Mouse (Mus musculus) lung, postnatal 0 days (tissue): ENCODE results near the gene Klhl28. TPM values are rescaled to one million over a fixed set of nuclear protein-coding genes. Genes with fewer than 3 reads are reported as not detected.

Experiments
- ATAC-seq: fragments of 200-750 bp; cut with Nextera tagmentation; 2 replicates; pipeline ENCODE4 v1.8.0; 2017; ENCODE audit warnings: moderate library complexity
- DNase-seq: peaks from one replicate; pipeline ENCODE4 v3.0.0-alpha.2; 2016; ENCODE audit warnings: low spot score
- H3K27ac ChIP-seq: fragments of 300-500 bp; sonication (generic); 2 replicates; pipeline ENCODE4 v1.5.1; 2014; ENCODE audit warnings: antibody characterized with exemption, mild to moderate bottlenecking, low read length, mixed read lengths
- H3K27me3 ChIP-seq: fragments of 300-500 bp; sonication (generic); replicated peaks from 2 replicates; pipeline ENCODE4 v1.6.1; 2014; ENCODE audit warnings: low read length, mixed read lengths; ENCODE audit not compliant: insufficient read depth
- H3K36me3 ChIP-seq: fragments of 300-500 bp; sonication (generic); 2 replicates; pipeline ENCODE4 v1.6.1; 2014; ENCODE audit warnings: low read length, mixed read lengths; ENCODE audit not compliant: insufficient read depth
- H3K4me1 ChIP-seq: fragments of 300-500 bp; sonication (generic); 2 replicates; pipeline ENCODE4 v1.6.1; 2014; ENCODE audit warnings: antibody characterized with exemption, low read depth, low read length, mixed read lengths; ENCODE audit not compliant: insufficient read depth
- H3K4me2 ChIP-seq: fragments of 300-500 bp; sonication (generic); replicated peaks from 2 replicates; pipeline ENCODE4 v1.6.1; 2014; ENCODE audit warnings: low read depth, mild to moderate bottlenecking, low read length, moderate library complexity, mixed read lengths
- H3K4me3 ChIP-seq: fragments of 300-500 bp; sonication (generic); 2 replicates; pipeline ENCODE4 v1.5.1; 2014; ENCODE audit warnings: low read depth, low read length
- H3K9ac ChIP-seq: fragments of 300-500 bp; sonication (generic); replicated peaks from 2 replicates; pipeline ENCODE4 v1.6.1; 2014; ENCODE audit warnings: low read depth, mild to moderate bottlenecking
- H3K9me3 ChIP-seq: fragments of 300-500 bp; sonication (generic); 2 replicates; pipeline ENCODE4 v1.6.1; 2016; ENCODE audit warnings: low read length, mixed read lengths
- CTCF ChIP-seq: IDR thresholded peaks from 2 replicates; pipeline ENCODE4 v1.5.1; 2016; ENCODE audit warnings: antibody characterized with exemption, mild to moderate bottlenecking
- EP300 ChIP-seq: IDR thresholded peaks from 2 replicates; pipeline ENCODE4 v1.6.1; 2016; ENCODE audit warnings: antibody characterized with exemption, mild to moderate bottlenecking, control low read depth
- WGBS: fragments of 180-500 bp; shearing (Covaris S2); extraction: QIAGEN DNeasy Blood & Tissue Kit; methylation state at CpG from one replicate; pipeline ENCODE4 v1.1.7; 2014; 5-methylcytosine and 5-hydroxymethylcytosine counted together
- polyA plus RNA-seq: library from polyadenylated mRNA; unstranded; fragments of >200 nt; fragmentation: Nextera tagmentation; extraction: Ambion mirVana; gene quantifications from 2 replicates; pipeline ENCODE4 v1.2.1, GENCODE M21; 2015

The Klhl28 gene
- polyA plus RNA-seq, 1 experiment from 2014 or later, result 14.0 TPM

DNA sequence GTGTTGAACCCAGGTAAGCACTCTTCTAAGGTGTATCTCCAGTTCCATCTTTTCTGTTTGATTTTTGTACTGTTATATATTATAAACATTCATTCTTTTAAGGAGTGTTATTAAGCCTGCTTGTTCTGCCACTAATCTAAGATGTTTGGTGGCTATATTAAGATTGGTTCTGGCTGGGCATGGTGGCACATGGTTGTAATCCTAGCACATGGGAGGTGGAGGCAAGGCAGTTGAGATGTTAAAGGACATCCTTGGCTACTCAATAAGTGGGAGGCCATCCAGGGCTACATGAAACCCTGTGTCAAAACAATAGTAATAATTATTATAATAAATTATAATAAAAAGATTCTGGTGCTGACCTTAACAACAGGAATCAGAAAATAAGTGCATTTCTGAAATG lies 6.1 kb upstream of the Klhl28 start:
- no peak for ATAC-seq
- DNase-seq, result no peak
- peaks cover 8% of the 10 kb centered on the region for H3K4me1 ChIP-seq
- H3K4me3 ChIP-seq, result no peak overlapping the region
- H3K27me3 ChIP-seq, result no peaks in the 10 kb centered on the region
- H3K27ac ChIP-seq, result no peak overlapping the region
- no peaks in the 10 kb centered on the region for H3K36me3 ChIP-seq
- TF ChIP-seq EP300, result no peak
- no peak for TF ChIP-seq CTCF
- H3K4me2 ChIP-seq, result no peak overlapping the region
- H3K9me3 ChIP-seq, result no peaks in the 10 kb centered on the region
- no peak overlapping the region for H3K9ac ChIP-seq

DNA sequence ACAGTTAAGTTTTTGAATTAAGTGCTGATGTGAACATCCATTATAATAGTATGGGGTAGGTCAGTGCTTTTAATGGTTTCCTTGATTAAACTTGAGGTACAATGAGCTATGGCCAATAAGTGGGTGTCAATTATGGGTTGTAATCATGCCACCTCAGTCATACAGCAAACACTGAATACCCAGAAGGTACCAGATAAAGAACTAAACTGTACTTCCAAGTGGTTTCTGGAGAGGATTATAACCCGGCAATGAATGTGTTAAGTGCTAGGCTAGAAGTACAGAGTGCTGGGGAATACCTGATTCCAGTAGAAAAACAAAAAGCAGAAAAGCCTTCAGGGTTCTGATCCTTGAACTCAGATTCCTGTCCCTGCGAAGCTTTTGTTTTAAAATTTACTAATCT lies 2.7 kb upstream of the Klhl28 start:
- WGBS, result 8% methylated on average over 2 of the region's 2 CpGs
- Histone ChIP-seq H3K4me2 (peak overlapping the region; percentile 82), H3K4me3 (peak overlapping the region; percentile 99), H3K9ac (no peak overlapping the region), H3K36me3 (no peaks in the 10 kb centered on the region), H3K4me1 (peaks cover 10% of the 10 kb centered on the region), H3K27ac (no peak overlapping the region), H3K27me3 (no peaks in the 10 kb centered on the region), H3K9me3 (no peaks in the 10 kb centered on the region)
- ATAC-seq (no peak), DNase-seq (peak; percentile 21)
- TF ChIP-seq CTCF (no peak), EP300 (no peak)

- H3K4me3 ChIP-seq, result peak overlapping the region; percentile 99
- H3K9ac ChIP-seq, result peak overlapping the region; percentile 97; the same call in 1 of the 2 replicates
- H3K27me3 ChIP-seq, result no peaks in the 10 kb centered on the region
- H3K4me2 ChIP-seq, result peak overlapping the region; percentile 82
- no peaks in the 10 kb centered on the region for H3K9me3 ChIP-seq
- H3K4me1 ChIP-seq, result peaks cover 10% of the 10 kb centered on the region
- DNase-seq, result peak; percentile 7
- H3K36me3 ChIP-seq, result no peaks in the 10 kb centered on the region
- TF ChIP-seq CTCF (no peak), EP300 (no peak)
- no peak overlapping the region for H3K27ac ChIP-seq
- WGBS, result under 1% methylated on average over 9 of the region's 9 CpGs
- ATAC-seq, result no peak
Measured at GRCm38 (mm10) chr12:64967470-64967869, 2.1 kb upstream of the Klhl28 start.

- peak overlapping the region; percentile 97 for H3K9ac ChIP-seq
- TF ChIP-seq CTCF (no peak), EP300 (no peak)
- peaks cover 10% of the 10 kb centered on the region for H3K4me1 ChIP-seq
- WGBS, result 2% methylated on average over 19 of the region's 19 CpGs
- DNase-seq (peak; percentile 23), ATAC-seq (no peak)
- peak overlapping the region; percentile 82 for H3K4me2 ChIP-seq
- H3K9me3 ChIP-seq, result no peaks in the 10 kb centered on the region
- H3K27me3 ChIP-seq, result no peaks in the 10 kb centered on the region
- H3K27ac ChIP-seq, result peak overlapping the region; percentile 97
- H3K4me3 ChIP-seq, result peak overlapping the region; percentile 99
- no peaks in the 10 kb centered on the region for H3K36me3 ChIP-seq
Measured at GRCm38 (mm10) chr12:64966652-64967435, 1.5 kb upstream of the Klhl28 start.

- Histone ChIP-seq H3K4me1 (peaks cover 10% of the 10 kb centered on the region), H3K27me3 (no peaks in the 10 kb centered on the region), H3K36me3 (no peaks in the 10 kb centered on the region), H3K9ac (peak overlapping the region; percentile 97), H3K9me3 (no peaks in the 10 kb centered on the region), H3K4me3 (peak overlapping the region; percentile 99), H3K27ac (peak overlapping the region; percentile 97), H3K4me2 (peak overlapping the region; percentile 82)
- no peak for TF ChIP-seq CTCF
- TF ChIP-seq EP300, result no peak
- ATAC-seq (peak; percentile 32), DNase-seq (peak; percentile 75)
- 2% methylated on average over 27 of the region's 44 CpGs for WGBS
Measured at GRCm38 (mm10) chr12:64966101-64966631, 832 bp upstream of the Klhl28 start.

DNA sequence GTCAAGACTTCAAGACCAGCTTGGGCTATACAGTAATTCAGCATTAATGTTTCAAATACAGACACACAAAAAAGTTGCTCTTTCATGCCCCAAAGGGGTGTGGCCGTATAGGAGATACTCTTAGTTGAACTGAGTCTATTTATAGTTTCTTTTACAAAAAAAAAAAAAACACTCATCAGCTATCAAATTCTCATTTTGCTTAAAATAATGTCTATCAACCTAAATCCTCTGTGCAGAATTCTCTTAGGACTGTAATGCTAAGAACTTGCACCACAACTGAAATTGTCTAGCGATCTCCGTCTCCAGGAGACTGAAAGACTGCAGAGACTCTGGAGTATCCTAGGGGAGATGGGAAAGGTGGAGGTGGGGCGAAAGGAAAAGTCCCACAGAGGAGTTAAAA lies 774 bp downstream of the Klhl28 start:
- WGBS, result 16% methylated on average over 4 of the region's 4 CpGs

More for the DNA sequence above, 774 bp downstream of the Klhl28 start:
- H3K4me3 ChIP-seq, result peak overlapping the region; percentile 99
- H3K27me3 ChIP-seq, result no peaks in the 10 kb centered on the region
- ATAC-seq (no peak), DNase-seq (no peak)
- no peaks in the 10 kb centered on the region for H3K9me3 ChIP-seq
- TF ChIP-seq CTCF, result no peak
- no peak for TF ChIP-seq EP300
- H3K4me1 ChIP-seq, result peaks cover 10% of the 10 kb centered on the region
- H3K4me2 ChIP-seq, result peak overlapping the region; percentile 54
- H3K36me3 ChIP-seq, result no peaks in the 10 kb centered on the region
- H3K27ac ChIP-seq, result no peak overlapping the region
- H3K9ac ChIP-seq, result peak overlapping the region; percentile 50
